Mouse (Mus musculus) left cerebral cortex, adult 11 months (tissue): ENCODE measurements around the gene Pkn2.

ENCODE experiments used
- DNase-seq: peaks from one replicate; pipeline ENCODE4 v3.0.0; 2022; ENCODE audit warnings: low spot score

Pkn2 gene

GRCm38 (mm10) chr3:142881872-142882623 is at the start of gene Pkn2:
TSS of gene Pkn2 (minus strand) at chr3:142882004.
- peak; percentile 97 for DNase-seq

GRCm38 (mm10) chr3:142929906-142930305 is 48.1 kb upstream of the Pkn2 start:
- DNase-seq, result no peak

GRCm38 (mm10) chr3:142927311-142927710 is 45.5 kb upstream of the Pkn2 start:
- DNase-seq, result no peak

GRCm38 (mm10) chr3:142924831-142925348 is 43.1 kb upstream of the Pkn2 start:
- DNase-seq, result no peak

- no peak for DNase-seq
Measured at GRCm38 (mm10) chr3:142919070-142919469, 37.3 kb upstream of the Pkn2 start.

GRCm38 (mm10) chr3:142917760-142918439 is 36.1 kb upstream of the Pkn2 start:
- DNase-seq, result no peak

- DNase-seq, result no peak
Measured at GRCm38 (mm10) chr3:142917171-142917570, 35.4 kb upstream of the Pkn2 start.

GRCm38 (mm10) chr3:142913295-142913694 is 31.5 kb upstream of the Pkn2 start:
- no peak for DNase-seq

- no peak for DNase-seq
Measured at GRCm38 (mm10) chr3:142899683-142900082, 17.9 kb upstream of the Pkn2 start.

GRCm38 (mm10) chr3:142898949-142899396 is 17.2 kb upstream of the Pkn2 start:
- DNase-seq, result no peak

GRCm38 (mm10) chr3:142890442-142890841 is 8.6 kb upstream of the Pkn2 start:
- DNase-seq, result no peak

- no peak for DNase-seq
Measured at GRCm38 (mm10) chr3:142886963-142887362, 5.2 kb upstream of the Pkn2 start.

GRCm38 (mm10) chr3:142884594-142884993 is 2.8 kb upstream of the Pkn2 start:
- DNase-seq, result no peak

- no peak for DNase-seq
Measured at GRCm38 (mm10) chr3:142881589-142881871, 274 bp downstream of the Pkn2 start.

- DNase-seq, result no peak
Measured at GRCm38 (mm10) chr3:142880790-142881588, 815 bp downstream of the Pkn2 start.

GRCm38 (mm10) chr3:142863236-142863635 is 18.6 kb downstream of the Pkn2 start:
- no peak for DNase-seq

- DNase-seq, result no peak
Measured at GRCm38 (mm10) chr3:142856832-142857231, 25.0 kb downstream of the Pkn2 start.

- DNase-seq, result no peak
Measured at GRCm38 (mm10) chr3:142855961-142856472, 25.8 kb downstream of the Pkn2 start.

- DNase-seq, result no peak
Measured at GRCm38 (mm10) chr3:142852911-142853310, 28.9 kb downstream of the Pkn2 start.

GRCm38 (mm10) chr3:142851631-142852030 is 30.2 kb downstream of the Pkn2 start:
- no peak for DNase-seq

GRCm38 (mm10) chr3:142839961-142840360 is 41.8 kb downstream of the Pkn2 start:
- DNase-seq, result no peak

GRCm38 (mm10) chr3:142834761-142835160 is 47.0 kb downstream of the Pkn2 start:
- DNase-seq, result no peak
